Mouse (Mus musculus) G1E (cell line): Measurements from ENCODE around the gene Ptprcap. TPM values are rescaled to one million over a fixed set of nuclear protein-coding genes. Genes with fewer than 3 reads are reported as not detected.

Experiments used
- ATAC-seq: 2 replicates; pipeline ENCODE4 v1.8.0; 2016; ENCODE audit warnings: mild to moderate bottlenecking; ENCODE audit not compliant: insufficient number of reproducible peaks, poor library complexity, low FRiP score, severe bottlenecking; ENCODE audit errors: extremely low read depth
- DNase-seq: peaks from one replicate; pipeline ENCODE4 v3.0.0; 2012; ENCODE audit warnings: low spot score
- H3K27me3 ChIP-seq: 2 replicates; pipeline ENCODE4 v1.6.1; 2012; ENCODE audit warnings: mild to moderate bottlenecking, low read length, inconsistent platforms; ENCODE audit not compliant: insufficient read depth
- H3K36me3 ChIP-seq: replicated peaks from 2 replicates; pipeline ENCODE3; 2012; ENCODE audit warnings: mild to moderate bottlenecking, inconsistent platforms
- H3K4me1 ChIP-seq: 2 replicates; pipeline ENCODE4 v1.6.1; 2012; ENCODE audit warnings: low read depth, low read length, inconsistent platforms, mixed read lengths; ENCODE audit not compliant: insufficient read depth
- H3K4me3 ChIP-seq: 2 replicates; pipeline ENCODE4 v1.5.1; 2012; ENCODE audit warnings: low read depth, mild to moderate bottlenecking, inconsistent platforms, low read length, moderate library complexity, mixed read lengths
- H3K9me3 ChIP-seq: replicated peaks from 2 replicates; pipeline ENCODE4 v1.6.1; 2012; ENCODE audit warnings: inconsistent platforms
- CTCF ChIP-seq: IDR thresholded peaks from 2 replicates; pipeline ENCODE4 v1.5.1; 2012; ENCODE audit warnings: low read depth, low read length, inconsistent platforms, mixed read lengths
- GATA1 ChIP-seq: IDR thresholded peaks from 2 replicates; pipeline ENCODE4 v1.6.1; 2012; ENCODE audit warnings: borderline replicate concordance, low read length, inconsistent platforms, mixed read lengths
- GATA2 ChIP-seq: IDR thresholded peaks from 2 replicates; pipeline ENCODE4 v1.6.1; 2012; ENCODE audit warnings: low read depth, low read length, inconsistent platforms, borderline replicate concordance
- POLR2AphosphoS5 ChIP-seq: IDR thresholded peaks from 2 replicates; pipeline ENCODE4 v1.6.1; 2012; ENCODE audit warnings: low read depth, low read length, inconsistent platforms; ENCODE audit not compliant: insufficient replicate concordance
- TAL1 ChIP-seq: conservative IDR thresholded peaks from 2 replicates; pipeline ENCODE4 v1.6.1; 2012; ENCODE audit warnings: low read depth, low read length, inconsistent platforms, mixed read lengths
- polyA plus RNA-seq: library from polyadenylated mRNA; stranded (reverse); fragments of >175 nt; gene quantifications from 2 replicates; pipeline ENCODE4 v1.2.3, GENCODE M21; 2012
- total RNA-seq, 2 experiments: library from RNA; stranded (forward) in 1 of 2; stranded (reverse) in 1 of 2; fragments of 200-1000 nt in 1 of 2; fragments of >200 nt in 1 of 2; fragmentation: Nextera tagmentation in 1 of 2; gene quantifications; 2 replicates each; pipeline ENCODE4 v1.2.3; 2014 to 2017

Ptprcap gene
- total and polyA plus RNA-seq, 3 experiments = 34.6 to 261 (median 88.5) TPM

DNA sequence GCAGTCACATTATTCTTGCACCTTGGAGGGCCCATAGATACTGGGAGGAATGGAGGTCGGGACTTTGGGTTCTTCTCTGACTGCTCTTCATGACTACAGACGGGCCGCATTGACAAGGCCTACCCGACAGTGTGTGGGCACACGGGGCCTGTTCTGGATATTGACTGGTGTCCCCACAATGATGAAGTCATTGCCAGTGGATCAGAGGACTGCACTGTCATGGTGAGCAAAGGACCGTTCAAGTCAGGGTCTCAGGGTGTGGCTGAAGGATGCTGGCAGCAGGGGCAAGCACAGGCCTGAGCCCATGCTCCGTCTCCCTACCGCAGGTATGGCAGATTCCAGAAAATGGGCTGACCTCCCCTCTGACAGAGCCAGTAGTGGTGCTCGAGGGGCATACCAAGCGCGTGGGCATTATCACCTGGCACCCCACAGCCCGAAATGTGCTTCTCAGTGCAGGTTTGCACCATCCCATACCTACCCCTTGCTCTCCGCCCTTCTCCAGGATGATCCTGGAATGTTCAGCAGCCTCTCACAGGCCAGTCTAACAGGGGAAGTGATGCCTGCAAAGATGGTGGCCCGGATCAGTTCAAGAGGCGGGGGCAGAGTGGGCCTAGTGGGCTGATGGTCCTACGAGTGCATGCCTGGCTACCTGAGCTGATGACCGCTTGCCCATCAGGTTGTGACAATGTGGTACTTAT lies 3.5 kb upstream of the Ptprcap start:
- Histone ChIP-seq H3K4me3 (peak overlapping the region; percentile 82; the same call in 1 of the 2 replicates), H3K27me3 (no peaks in the 10 kb centered on the region), H3K4me1 (peaks cover 62% of the 10 kb centered on the region), H3K36me3 (peaks cover 58% of the 10 kb centered on the region), H3K9me3 (no peaks in the 10 kb centered on the region)
- DNase-seq = no peak
- no peak for TF ChIP-seq POLR2AphosphoS5
- no peak for TF ChIP-seq TAL1
- TF ChIP-seq GATA1 = no peak
- TF ChIP-seq CTCF = no peak
- no peak for TF ChIP-seq GATA2
- no peak for ATAC-seq

DNA sequence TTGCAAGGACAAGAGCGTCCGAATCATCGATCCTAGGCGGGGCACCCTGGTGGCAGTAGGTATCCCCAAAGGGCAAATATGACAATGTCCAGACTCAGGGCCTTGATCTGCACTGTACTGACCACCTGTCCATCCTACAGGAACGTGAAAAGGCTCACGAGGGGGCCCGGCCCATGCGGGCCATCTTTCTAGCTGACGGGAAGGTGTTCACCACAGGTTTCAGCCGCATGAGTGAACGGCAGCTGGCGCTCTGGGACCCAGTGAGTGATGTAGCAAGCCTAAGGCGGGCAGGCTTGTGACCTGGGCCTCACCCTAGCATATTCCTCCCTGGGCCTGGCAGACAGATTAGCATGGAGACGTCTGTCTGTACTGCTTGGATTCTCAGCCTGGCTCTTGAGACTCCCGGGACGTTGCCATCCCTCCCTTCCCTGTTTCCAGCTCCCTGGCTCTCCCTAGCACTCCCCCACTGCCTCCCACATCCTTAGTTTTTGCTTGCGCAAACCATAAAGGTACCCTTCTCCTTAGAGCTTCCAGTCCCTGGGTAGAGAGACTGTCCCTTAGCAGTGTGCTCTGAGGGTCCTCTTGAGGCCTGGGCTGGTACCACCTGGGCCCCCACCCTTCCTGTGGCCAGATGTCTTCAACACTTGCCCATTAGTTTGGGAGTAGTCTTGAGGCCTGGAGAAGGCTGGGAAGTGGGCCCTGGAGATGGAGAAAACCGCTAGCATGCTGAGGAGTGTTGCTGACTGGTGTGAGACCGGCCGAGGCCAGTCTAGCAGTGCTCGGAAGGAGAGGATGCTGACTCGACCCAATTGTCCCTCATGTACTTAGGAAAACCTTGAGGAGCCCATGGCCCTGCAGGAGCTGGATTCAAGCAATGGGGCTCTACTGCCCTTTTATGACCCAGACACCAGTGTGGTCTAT lies 2.6 kb upstream of the Ptprcap start:
- H3K4me3 ChIP-seq = no peak overlapping the region; the same call in 1 of the 2 replicates
- no peaks in the 10 kb centered on the region for H3K27me3 ChIP-seq
- DNase-seq = no peak
- peaks cover 68% of the 10 kb centered on the region for H3K36me3 ChIP-seq
- no peaks in the 10 kb centered on the region for H3K9me3 ChIP-seq
- TF ChIP-seq GATA1 (no peak), POLR2AphosphoS5 (no peak), GATA2 (no peak), CTCF (no peak), TAL1 (no peak)
- H3K4me1 ChIP-seq = peaks cover 66% of the 10 kb centered on the region
- ATAC-seq = no peak

- no peak for DNase-seq
- TF ChIP-seq GATA1 = no peak
- no peak for ATAC-seq
- H3K4me1 ChIP-seq = peaks cover 72% of the 10 kb centered on the region
- H3K27me3 ChIP-seq = no peaks in the 10 kb centered on the region
- peaks cover 74% of the 10 kb centered on the region for H3K36me3 ChIP-seq
- H3K4me3 ChIP-seq = no peak overlapping the region
- H3K9me3 ChIP-seq = no peaks in the 10 kb centered on the region
Observed at GRCm38 (mm10) chr19:4151488-4151860, 1.9 kb upstream of the Ptprcap start.

- H3K9me3 ChIP-seq = no peaks in the 10 kb centered on the region
- DNase-seq (no peak), ATAC-seq (no peak)
- H3K4me3 ChIP-seq = no peak overlapping the region
- peaks cover 78% of the 10 kb centered on the region for H3K36me3 ChIP-seq
- no peak for TF ChIP-seq TAL1
- no peak for TF ChIP-seq GATA2
- TF ChIP-seq CTCF = no peak
- no peak for TF ChIP-seq GATA1
- no peak for TF ChIP-seq POLR2AphosphoS5
- H3K4me1 ChIP-seq = peaks cover 72% of the 10 kb centered on the region
- no peaks in the 10 kb centered on the region for H3K27me3 ChIP-seq
Observed at GRCm38 (mm10) chr19:4151898-4152297, 1.5 kb upstream of the Ptprcap start.

DNA sequence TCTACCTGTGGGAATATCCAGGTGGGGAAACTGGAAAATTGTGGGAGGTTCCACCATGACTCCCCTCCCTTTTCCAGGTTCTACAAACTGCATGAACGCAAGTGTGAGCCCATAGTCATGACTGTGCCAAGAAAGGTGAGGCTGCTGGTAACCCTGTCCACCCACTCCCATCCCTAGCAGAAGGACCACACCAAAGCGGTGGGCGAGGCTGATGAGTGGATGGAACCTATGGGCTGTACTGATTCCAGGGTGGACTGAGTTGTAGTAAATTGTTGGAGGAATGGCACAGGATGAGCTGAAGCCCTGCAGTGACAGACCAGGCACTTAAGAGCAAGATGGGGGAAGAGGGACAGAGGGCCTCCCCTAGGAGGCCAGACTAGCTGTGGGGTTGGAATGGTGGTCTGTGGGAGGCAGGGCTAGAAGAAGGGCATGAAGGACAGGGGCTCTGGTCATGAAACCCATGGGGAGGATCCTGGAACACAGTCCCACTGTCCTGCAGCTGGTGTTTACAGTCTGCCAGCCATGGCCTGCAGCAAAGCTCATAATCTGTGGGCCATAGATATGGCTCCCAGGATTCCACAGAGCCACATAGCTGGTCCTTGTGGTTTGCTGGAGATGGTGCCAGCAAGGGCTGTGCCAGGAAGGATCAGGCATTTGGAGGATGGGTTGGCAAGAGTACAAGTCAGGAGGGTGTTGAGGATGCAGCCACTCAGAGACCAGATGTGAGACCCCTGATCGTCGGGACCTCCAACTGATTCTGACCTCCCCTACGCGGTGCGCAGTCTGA lies 766 bp upstream of the Ptprcap start:
- H3K27me3 ChIP-seq = no peaks in the 10 kb centered on the region
- peaks cover 86% of the 10 kb centered on the region for H3K36me3 ChIP-seq
- peaks cover 74% of the 10 kb centered on the region for H3K4me1 ChIP-seq
- H3K9me3 ChIP-seq = no peaks in the 10 kb centered on the region
- no peak for ATAC-seq
- no peak for DNase-seq
- TF ChIP-seq GATA1 (no peak), POLR2AphosphoS5 (no peak)
- no peak overlapping the region for H3K4me3 ChIP-seq
